Mouse (Mus musculus) megakaryocyte progenitor cell, adult 5-6 weeks (primary cell): ENCODE measurements around the gene Hspa1a. TPM values are rescaled to one million over a fixed set of nuclear protein-coding genes. Genes with fewer than 3 reads are reported as not detected.
"Not testable (repeated sequence)": the region's sequence is repeated elsewhere in the genome, so short reads cannot be mapped to it uniquely, and the experiment has no call there.

ENCODE experiments used
- ATAC-seq: replicated peaks from 2 replicates; pipeline ENCODE4 v1.8.0; 2016; ENCODE audit warnings: mild to moderate bottlenecking, moderate TSS enrichment, inconsistent platforms; ENCODE audit not compliant: poor library complexity
- total RNA-seq, 2 experiments: library from RNA; stranded (forward) in 1 of 2; stranded (reverse) in 1 of 2; fragments of 157-497, 149-512 nt in 1 of 2; fragments of 200-1000 nt in 1 of 2; gene quantifications; 2 replicates each; pipeline versions ENCODE4 v1.2.3 to v1.2.4; 2015 to 2017

Hspa1a gene
- total RNA-seq, 2 experiments from 2014 or later, result 8.4 to 29.4 TPM

DNA sequence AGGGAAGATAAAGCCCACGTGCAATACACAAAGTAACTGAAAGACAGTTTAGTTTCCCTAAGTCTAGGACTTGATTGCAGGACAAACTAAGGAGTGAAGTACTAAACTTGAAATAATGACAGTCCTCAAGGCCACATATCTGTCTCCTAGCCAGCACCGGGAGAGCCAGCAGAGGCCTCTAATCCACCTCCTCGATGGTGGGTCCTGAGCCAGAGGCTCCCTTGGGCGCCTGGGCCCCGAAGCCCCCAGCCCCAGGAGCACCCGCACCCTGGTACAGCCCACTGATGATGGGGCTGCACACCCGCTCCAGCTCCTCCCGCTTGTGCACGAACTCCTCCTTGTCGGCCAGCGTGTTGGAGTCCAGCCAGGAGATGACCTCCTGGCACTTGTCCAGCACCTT lies 2.1 kb downstream of the Hspa1a start, which contains the start of gene Gm20481:
Gene Gm20481, plus strand, starts transcription at position 91 of the 400 bp plus-strand sequence.
- ATAC-seq, result not testable (repeated sequence)

DNA sequence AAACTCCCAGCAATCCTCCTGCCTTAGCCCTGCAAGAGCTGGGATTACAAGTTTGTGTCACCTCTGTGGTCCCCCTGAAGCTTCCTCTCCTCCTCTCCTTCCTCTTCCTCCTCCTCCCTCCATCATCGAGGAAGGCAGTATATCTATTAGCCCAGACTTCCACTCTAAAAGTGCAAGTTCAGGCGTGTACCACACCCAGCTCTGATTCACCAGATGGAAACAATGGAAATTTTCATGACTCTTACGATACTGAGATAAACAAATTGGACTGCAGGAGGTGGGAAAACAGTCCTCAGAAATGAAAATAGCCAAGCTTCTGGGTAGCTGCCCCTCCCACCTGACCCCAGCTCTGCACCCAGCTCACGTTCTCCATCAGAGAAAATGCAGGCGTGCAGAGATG lies 6.3 kb downstream of the Hspa1a start:
- ATAC-seq, result no peak

GRCm38 (mm10) chr17:34964640-34965049 lies 7.3 kb downstream of the Hspa1a start:
- no peak for ATAC-seq

GRCm38 (mm10) chr17:34962841-34963240 lies 9.1 kb downstream of the Hspa1a start:
- ATAC-seq, result no peak

- ATAC-seq, result no peak
Observed at GRCm38 (mm10) chr17:34962125-34962524, 9.8 kb downstream of the Hspa1a start.

GRCm38 (mm10) chr17:34960702-34961493 lies 11.1 kb downstream of the Hspa1a start:
- no peak for ATAC-seq

DNA sequence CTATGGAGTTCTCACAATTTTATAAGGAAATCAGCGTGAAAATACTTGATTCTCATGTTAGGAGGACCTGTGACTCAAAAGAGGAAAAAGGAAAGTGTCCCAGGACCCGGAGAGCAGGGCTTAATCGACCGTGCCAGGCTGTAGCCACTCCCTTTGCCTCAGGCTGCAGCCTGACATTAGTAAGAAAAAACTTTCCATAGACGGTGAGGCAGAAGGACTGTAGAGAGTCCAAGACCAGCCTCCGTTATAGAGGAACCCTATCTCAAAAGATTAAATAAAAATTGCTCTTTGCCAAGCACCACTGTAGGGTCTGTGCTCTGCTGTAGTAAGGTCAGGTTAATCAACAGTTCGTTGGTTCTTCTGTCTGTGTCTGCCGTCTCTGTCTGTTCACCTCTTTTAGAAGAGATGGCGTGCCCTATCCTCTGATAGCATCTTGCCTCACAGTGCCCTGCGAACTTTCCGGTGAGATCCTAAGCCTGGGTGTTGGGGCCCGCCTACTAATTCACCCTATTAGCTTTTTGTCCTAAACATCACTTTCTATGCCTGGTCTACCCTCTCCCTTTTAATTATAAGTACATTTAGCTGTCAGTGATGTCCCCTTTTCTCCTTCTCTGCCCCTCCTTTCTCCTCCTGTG lies 12.0 kb downstream of the Hspa1a start:
- ATAC-seq, result peak; percentile 32; the same call in 1 of the 2 replicates

GRCm38 (mm10) chr17:34959130-34959778 lies 12.7 kb downstream of the Hspa1a start, which contains the start of gene Hspa1b:
Gene Hspa1b (minus strand): TSS chr17:34959238.
- ATAC-seq, result peak; percentile 87

DNA sequence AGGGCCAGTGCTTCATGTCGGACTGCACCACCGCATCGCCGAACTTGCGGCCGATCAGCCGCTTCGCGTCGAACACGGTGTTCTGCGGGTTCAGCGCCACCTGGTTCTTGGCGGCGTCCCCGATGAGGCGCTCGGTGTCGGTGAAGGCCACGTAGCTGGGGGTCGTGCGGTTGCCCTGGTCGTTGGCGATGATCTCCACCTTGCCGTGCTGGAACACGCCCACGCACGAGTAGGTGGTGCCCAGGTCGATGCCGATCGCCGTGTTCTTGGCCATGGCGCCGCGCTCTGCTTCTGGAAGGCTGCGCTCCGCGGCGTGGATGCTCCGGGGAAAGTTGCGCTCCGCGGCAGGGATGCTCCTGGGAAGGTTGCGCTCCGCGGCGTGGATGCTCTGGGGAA lies 13.2 kb downstream of the Hspa1a start:
- ATAC-seq, result peak; percentile 26

DNA sequence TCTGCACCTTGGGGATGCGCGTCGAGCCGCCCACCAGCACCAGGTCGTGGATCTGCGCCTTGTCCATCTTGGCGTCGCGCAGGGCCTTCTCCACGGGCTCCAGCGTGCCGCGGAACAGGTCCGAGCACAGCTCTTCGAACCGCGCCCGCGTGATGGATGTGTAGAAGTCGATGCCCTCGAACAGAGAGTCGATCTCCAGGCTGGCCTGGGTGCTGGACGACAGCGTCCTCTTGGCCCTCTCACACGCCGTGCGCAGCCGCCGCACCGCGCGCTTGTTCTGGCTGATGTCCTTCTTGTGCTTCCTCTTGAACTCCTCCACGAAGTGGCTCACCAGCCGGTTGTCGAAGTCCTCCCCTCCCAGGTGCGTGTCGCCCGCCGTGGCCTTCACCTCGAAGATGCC lies 14.0 kb downstream of the Hspa1a start:
- ATAC-seq, result not testable (repeated sequence)

GRCm38 (mm10) chr17:34957291-34957690 lies 14.7 kb downstream of the Hspa1a start:
- ATAC-seq, result not testable (repeated sequence)

- ATAC-seq, result no peak
Observed at GRCm38 (mm10) chr17:34956340-34956739, 15.6 kb downstream of the Hspa1a start.

- ATAC-seq, result no peak
Observed at GRCm38 (mm10) chr17:34955884-34956283, 16.1 kb downstream of the Hspa1a start.

DNA sequence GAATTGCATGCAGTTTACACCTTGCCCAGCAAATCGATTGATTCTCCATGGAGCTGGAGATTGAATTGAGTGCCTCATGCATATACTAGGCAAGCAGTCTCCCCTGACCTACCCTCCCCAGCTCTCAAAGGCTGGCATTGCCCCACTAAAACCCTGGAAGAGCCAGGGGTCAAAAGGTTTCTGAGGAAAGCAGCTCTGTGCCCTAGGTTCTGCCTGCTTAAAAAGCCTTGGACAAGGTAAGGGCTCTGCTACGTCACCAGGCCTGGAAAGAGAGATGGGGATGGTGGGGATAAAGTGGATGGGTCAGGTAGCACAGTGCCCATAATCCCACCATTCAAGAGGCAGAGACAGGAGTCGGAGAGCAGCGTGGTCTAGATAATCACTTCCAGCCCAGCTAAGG lies 17.1 kb downstream of the Hspa1a start:
- ATAC-seq, result no peak

GRCm38 (mm10) chr17:34953904-34954303 lies 18.1 kb downstream of the Hspa1a start:
- no peak for ATAC-seq

DNA sequence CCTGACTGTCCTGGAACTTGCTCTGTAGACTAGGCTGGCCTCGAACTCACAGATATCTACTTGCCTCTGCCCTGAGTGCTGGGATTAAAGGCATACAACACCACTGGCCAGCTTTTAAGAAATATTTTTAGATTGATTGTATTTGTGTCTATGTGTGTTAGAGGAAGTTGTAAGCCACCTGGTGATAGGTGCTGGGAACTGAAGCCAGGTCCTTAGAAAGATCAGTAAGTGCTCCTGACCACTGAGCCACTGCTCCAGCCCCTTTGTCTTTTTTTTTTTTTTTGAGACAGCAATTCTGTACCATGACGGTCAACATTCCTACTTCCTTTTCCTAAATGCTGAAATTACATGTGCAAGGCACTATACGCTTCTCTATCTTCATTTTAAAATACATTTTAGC lies 18.7 kb downstream of the Hspa1a start:
- no peak for ATAC-seq

GRCm38 (mm10) chr17:34952378-34953040 lies 19.4 kb downstream of the Hspa1a start:
- peak; percentile 76 for ATAC-seq

GRCm38 (mm10) chr17:34951636-34952377 lies 20.1 kb downstream of the Hspa1a start:
- no peak for ATAC-seq

GRCm38 (mm10) chr17:34950514-34951455 lies 21.2 kb downstream of the Hspa1a start:
- no peak for ATAC-seq
